Mouse (Mus musculus): ENCODE results near the gene Sorl1. TPM values are rescaled to one million over a fixed set of nuclear protein-coding genes. Genes with fewer than 3 reads are reported as not detected.

Gene Sorl1
- total RNA-seq, 2 experiments from 2014 or later, result 192 to 196 TPM

GRCm38 (mm10) chr9:41999498-42000473, 124.3 kb downstream of the Sorl1 start:
- DNase-seq, result no peak

GRCm38 (mm10) chr9:41995278-41995677, 128.8 kb downstream of the Sorl1 start:
- no peak for DNase-seq

GRCm38 (mm10) chr9:41993821-41994220, 130.3 kb downstream of the Sorl1 start:
- no peak for DNase-seq

- DNase-seq, result no peak
Observed at GRCm38 (mm10) chr9:41992841-41993240, 131.3 kb downstream of the Sorl1 start.

- no peak for DNase-seq
Observed at GRCm38 (mm10) chr9:41985636-41986035, 138.5 kb downstream of the Sorl1 start.

GRCm38 (mm10) chr9:41985052-41985451, 139.0 kb downstream of the Sorl1 start:
- no peak for DNase-seq

GRCm38 (mm10) chr9:41984306-41984705, 139.8 kb downstream of the Sorl1 start:
- DNase-seq, result no peak

GRCm38 (mm10) chr9:41983286-41983685, 140.8 kb downstream of the Sorl1 start:
- no peak for DNase-seq

GRCm38 (mm10) chr9:41982760-41983159, 141.3 kb downstream of the Sorl1 start:
- no peak for DNase-seq

GRCm38 (mm10) chr9:41982023-41982422, 142.1 kb downstream of the Sorl1 start:
- DNase-seq, result peak; percentile 65 to 73

- no peak for DNase-seq
Observed at GRCm38 (mm10) chr9:41981306-41981705, 142.8 kb downstream of the Sorl1 start.

GRCm38 (mm10) chr9:41980796-41981195, 143.3 kb downstream of the Sorl1 start:
- no peak for DNase-seq

- no peak for DNase-seq
Observed at GRCm38 (mm10) chr9:41978366-41978765, 145.7 kb downstream of the Sorl1 start.

- DNase-seq, result no peak
Observed at GRCm38 (mm10) chr9:41975968-41976367, 148.1 kb downstream of the Sorl1 start.

GRCm38 (mm10) chr9:41974661-41975060, 149.4 kb downstream of the Sorl1 start:
- DNase-seq, result no peak

GRCm38 (mm10) chr9:41973775-41974657, 150.1 kb downstream of the Sorl1 start:
- DNase-seq, result peak; percentile 76 to 79

- DNase-seq, result no peak
Observed at GRCm38 (mm10) chr9:41969961-41970360, 154.1 kb downstream of the Sorl1 start.

- no peak for DNase-seq
Observed at GRCm38 (mm10) chr9:41968673-41969460, 155.2 kb downstream of the Sorl1 start.

GRCm38 (mm10) chr9:41961274-41961673, 162.8 kb downstream of the Sorl1 start:
- no peak for DNase-seq

- DNase-seq, result no peak
Observed at GRCm38 (mm10) chr9:41958282-41958681, 165.8 kb downstream of the Sorl1 start.

- DNase-seq, result peak; percentile 48 to 71
Observed at GRCm38 (mm10) chr9:41953486-41953885, 170.6 kb downstream of the Sorl1 start.

GRCm38 (mm10) chr9:41952650-41953204, 171.4 kb downstream of the Sorl1 start:
- no peak for DNase-seq
